Mouse (Mus musculus): Measurements from ENCODE around the gene Gemin5.

DNA sequence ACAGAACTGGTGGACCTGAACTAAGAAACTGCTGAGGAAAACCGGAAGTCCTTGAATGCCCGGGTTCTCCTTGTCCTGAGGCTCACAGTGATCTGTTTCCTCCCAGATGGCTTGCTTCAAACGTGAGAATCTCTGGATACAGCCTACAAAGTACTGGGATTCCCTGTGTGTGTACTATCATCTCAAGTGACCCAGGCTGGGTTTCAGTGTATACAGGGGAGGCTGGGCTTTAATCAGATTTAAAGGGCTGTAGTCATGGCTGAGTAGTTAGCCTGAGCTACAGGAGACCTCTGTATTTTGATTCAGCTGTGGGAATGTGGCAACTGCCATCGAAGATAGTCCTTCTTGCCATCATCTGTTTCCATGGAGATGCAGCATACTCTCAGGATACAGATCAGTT is 91.1 kb downstream of the Gemin5 start:
- TF ChIP-seq CTCF (IDR thresholded peaks at IDR 0.05; ENCODE audit: control insufficient read depth, insufficient read depth, insufficient replicate concordance, low read depth, low read length) = no peak
- no peak for TF ChIP-seq POLR2A (IDR thresholded peaks at IDR 0.05; ENCODE audit: control insufficient read depth, low read depth, low read length)

All from testis, adult 2 months (tissue).